Mouse (Mus musculus): Measurements from ENCODE around the gene Ccdc13. TPM values are rescaled to one million over a fixed set of nuclear protein-coding genes. Genes with fewer than 3 reads are reported as not detected.

Gene Ccdc13
- total and polyA plus RNA-seq, 2 experiments from 2014 or later, result 4.7 to 5.2 TPM

DNA sequence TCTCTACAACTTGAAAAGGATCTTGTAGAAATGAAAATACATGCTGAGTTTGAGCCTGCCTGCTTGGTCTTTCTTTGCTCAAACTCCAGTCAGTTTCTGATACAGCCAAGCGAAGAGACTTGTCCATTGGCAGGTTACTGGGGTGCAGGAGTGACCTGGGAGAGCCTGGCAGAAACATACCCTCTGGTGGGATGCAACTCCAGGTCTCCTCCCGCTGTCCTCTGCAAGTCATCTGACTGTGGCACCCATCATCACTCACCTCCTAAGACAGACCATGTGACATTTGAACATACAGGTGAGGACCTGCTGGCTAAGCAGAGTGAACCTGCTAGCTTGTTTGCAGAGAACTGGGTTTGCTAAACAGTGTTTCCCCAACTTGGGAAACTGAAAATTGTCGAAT is 82.5 kb downstream of the Ccdc13 start:
- 90% methylated on average over 3 of the region's 3 CpGs for WGBS
- Histone ChIP-seq H3K27me3 (ENCODE audit: insufficient read depth, low read length) (no peaks in the 10 kb centered on the region), H3K4me2 (ENCODE audit: low read depth) (no peak overlapping the region), H3K9ac (no peak overlapping the region; the same call in 1 of the 2 replicates), H3K4me3 (ENCODE audit: low read depth, low read length) (no peak overlapping the region), H3K4me1 (ENCODE audit: insufficient read depth) (peaks cover 15% of the 10 kb centered on the region), H3K36me3 (ENCODE audit: insufficient read depth) (peaks cover 39% of the 10 kb centered on the region), H3K27ac (ENCODE audit: low read depth, low read length) (no peak overlapping the region), H3K9me3 (ENCODE audit: low read length) (no peaks in the 10 kb centered on the region)
- ATAC-seq, result no peak
- DNase-seq, result no peak
- no peak for TF ChIP-seq CTCF (IDR thresholded peaks at IDR 0.05; ENCODE audit: low read depth)

DNA sequence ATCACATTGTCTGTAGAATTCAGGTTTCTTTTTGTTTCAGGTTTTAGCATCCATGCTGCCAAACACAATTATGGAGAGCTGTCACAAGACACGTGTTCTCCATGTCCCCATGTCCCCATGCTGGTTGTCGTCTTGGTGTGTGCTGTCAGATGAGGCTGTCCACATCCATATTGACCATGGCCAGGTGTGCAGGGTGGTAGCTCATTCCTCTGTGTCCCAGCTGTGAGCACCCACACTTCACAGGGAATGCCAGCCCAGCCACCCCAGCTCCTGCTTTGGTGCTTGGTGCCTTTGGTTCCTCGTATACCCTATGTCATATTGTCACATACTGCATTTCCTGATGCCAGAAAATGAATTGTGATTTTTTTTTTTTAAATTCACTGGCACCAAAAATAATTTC is 84.6 kb downstream of the Ccdc13 start:
- Histone ChIP-seq H3K27me3 (ENCODE audit: insufficient read depth, low read length) (no peaks in the 10 kb centered on the region), H3K9ac (no peak overlapping the region), H3K9me3 (ENCODE audit: low read length) (no peaks in the 10 kb centered on the region), H3K4me2 (ENCODE audit: low read depth) (no peak overlapping the region), H3K27ac (ENCODE audit: low read depth, low read length) (no peak overlapping the region), H3K4me1 (ENCODE audit: insufficient read depth) (peaks cover 9% of the 10 kb centered on the region), H3K4me3 (ENCODE audit: low read depth, low read length) (no peak overlapping the region), H3K36me3 (ENCODE audit: insufficient read depth) (peaks cover 60% of the 10 kb centered on the region)
- DNase-seq (no peak), ATAC-seq (no peak)
- WGBS, result 93% methylated on average over 3 of the region's 3 CpGs
- TF ChIP-seq CTCF (IDR thresholded peaks at IDR 0.05; ENCODE audit: low read depth), result no peak

DNA sequence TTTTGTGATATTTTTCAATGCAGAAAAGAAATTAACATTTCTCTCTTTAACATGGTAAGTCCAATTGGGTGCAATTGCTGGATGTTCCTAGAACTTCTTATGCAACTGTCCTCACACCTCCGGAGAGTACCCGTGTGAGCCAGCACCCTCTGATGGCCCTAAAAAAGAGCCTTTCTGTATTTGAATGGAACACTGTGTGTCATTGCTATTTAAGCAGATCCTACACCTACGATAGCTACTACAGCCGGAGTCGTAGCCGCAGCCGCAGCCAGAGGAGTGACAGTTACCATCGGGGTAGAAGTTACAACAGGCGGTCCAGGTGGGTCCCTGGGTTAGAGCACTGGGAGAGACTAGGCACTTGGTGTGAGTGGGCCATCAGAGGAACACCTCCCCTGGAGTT is 86.5 kb downstream of the Ccdc13 start:
- WGBS, result 94% methylated on average over 9 of the region's 9 CpGs
- no peak for TF ChIP-seq CTCF (IDR thresholded peaks at IDR 0.05; ENCODE audit: low read depth)
- H3K4me3 ChIP-seq (ENCODE audit: low read depth, low read length), result no peak overlapping the region

More for the DNA sequence above, 86.5 kb downstream of the Ccdc13 start:
- DNase-seq (no peak), ATAC-seq (no peak)
- H3K36me3 ChIP-seq (ENCODE audit: insufficient read depth), result peaks cover 79% of the 10 kb centered on the region
- H3K27ac ChIP-seq (ENCODE audit: low read depth, low read length), result no peak overlapping the region
- no peak overlapping the region for H3K4me2 ChIP-seq (ENCODE audit: low read depth)
- H3K9me3 ChIP-seq (ENCODE audit: low read length), result no peaks in the 10 kb centered on the region
- no peaks in the 10 kb centered on the region for H3K27me3 ChIP-seq (ENCODE audit: insufficient read depth, low read length)
- no peaks in the 10 kb centered on the region for H3K4me1 ChIP-seq (ENCODE audit: insufficient read depth)
- no peak overlapping the region for H3K9ac ChIP-seq

Other genes with a start within 250 kb of the Ccdc13 start
- 0.46 TPM in 1 of 2 replicates, not detected in the other for gene Lyzl4, start 197.4 kb downstream of the Ccdc13 start, total RNA-seq (2014; rRNA removed)
- gene Lyzl4, start 197.4 kb downstream of the Ccdc13 start, polyA plus RNA-seq (2015; fragmentation: Nextera tagmentation; extraction: Ambion mirVana), result 0.25 TPM in 1 of 2 replicates, not detected in the other
- 0.48 and 1.5 TPM in 2 replicates for gene Vipr1, start 196.7 kb downstream of the Ccdc13 start, total RNA-seq (2014; rRNA removed)
- gene Vipr1, start 196.7 kb downstream of the Ccdc13 start, polyA plus RNA-seq (2015; fragmentation: Nextera tagmentation; extraction: Ambion mirVana), result 0.34 and 0.89 TPM in 2 replicates
- gene Sec22c, start 134.0 kb downstream of the Ccdc13 start, total RNA-seq (2014; rRNA removed), result 21.2 and 24.8 TPM in 2 replicates
- 22.2 and 36.3 TPM in 2 replicates for gene Sec22c, start 134.0 kb downstream of the Ccdc13 start, polyA plus RNA-seq (2015; fragmentation: Nextera tagmentation; extraction: Ambion mirVana)
- gene Ss18l2, start 129.1 kb downstream of the Ccdc13 start, total RNA-seq (2014; rRNA removed), result 69.5 and 104 TPM in 2 replicates
- gene Ss18l2, start 129.1 kb downstream of the Ccdc13 start, polyA plus RNA-seq (2015; fragmentation: Nextera tagmentation; extraction: Ambion mirVana), result 185 and 241 TPM in 2 replicates
- 79.8 and 97.3 TPM in 2 replicates for gene Nktr, start 120.3 kb downstream of the Ccdc13 start, total RNA-seq (2014; rRNA removed)
- gene Nktr, start 120.3 kb downstream of the Ccdc13 start, polyA plus RNA-seq (2015; fragmentation: Nextera tagmentation; extraction: Ambion mirVana), result 31.3 and 43.2 TPM in 2 replicates
- 44.6 and 48.8 TPM in 2 replicates for gene Zfp651, start 80.1 kb downstream of the Ccdc13 start, total RNA-seq (2014; rRNA removed)
- 16.3 and 17.5 TPM in 2 replicates for gene Zfp651, start 80.1 kb downstream of the Ccdc13 start, polyA plus RNA-seq (2015; fragmentation: Nextera tagmentation; extraction: Ambion mirVana)
- gene Klhl40, start 61.9 kb downstream of the Ccdc13 start, total RNA-seq (2014; rRNA removed), result 2.7 and 2.8 TPM in 2 replicates
- 1.7 and 2.0 TPM in 2 replicates for gene Klhl40, start 61.9 kb downstream of the Ccdc13 start, polyA plus RNA-seq (2015; fragmentation: Nextera tagmentation; extraction: Ambion mirVana)
- gene Hhatl, start 47.0 kb downstream of the Ccdc13 start, total RNA-seq (2014; rRNA removed), result 0.15 and 1.2 TPM in 2 replicates
- gene Hhatl, start 47.0 kb downstream of the Ccdc13 start, polyA plus RNA-seq (2015; fragmentation: Nextera tagmentation; extraction: Ambion mirVana), result 0.15 and 0.39 TPM in 2 replicates
- gene Higd1a, start 18.9 kb upstream of the Ccdc13 start, total RNA-seq (2014; rRNA removed), result 35.1 and 35.9 TPM in 2 replicates
- 134 and 146 TPM in 2 replicates for gene Higd1a, start 18.9 kb upstream of the Ccdc13 start, polyA plus RNA-seq (2015; fragmentation: Nextera tagmentation; extraction: Ambion mirVana)
- 2.1 TPM in 2 replicates for gene Ackr2, start 58.9 kb upstream of the Ccdc13 start, total RNA-seq (2014; rRNA removed)
- gene Ackr2, start 58.9 kb upstream of the Ccdc13 start, polyA plus RNA-seq (2015; fragmentation: Nextera tagmentation; extraction: Ambion mirVana), result 0.84 and 1.4 TPM in 2 replicates
- not detected in 2 replicates for gene Cyp8b1, start 76.8 kb upstream of the Ccdc13 start, total RNA-seq (2014; rRNA removed)
- not detected in 2 replicates for gene Cyp8b1, start 76.8 kb upstream of the Ccdc13 start, polyA plus RNA-seq (2015; fragmentation: Nextera tagmentation; extraction: Ambion mirVana)
- 2.5 and 5.7 TPM in 2 replicates for gene Fam198a, start 111.5 kb upstream of the Ccdc13 start, total RNA-seq (2014; rRNA removed)
- 1.3 and 1.6 TPM in 2 replicates for gene Fam198a, start 111.5 kb upstream of the Ccdc13 start, polyA plus RNA-seq (2015; fragmentation: Nextera tagmentation; extraction: Ambion mirVana)
- 64.6 and 85.7 TPM in 2 replicates for gene Pomgnt2, start 157.6 kb upstream of the Ccdc13 start, total RNA-seq (2014; rRNA removed)
- 28.3 and 35.6 TPM in 2 replicates for gene Pomgnt2, start 157.6 kb upstream of the Ccdc13 start, polyA plus RNA-seq (2015; fragmentation: Nextera tagmentation; extraction: Ambion mirVana)